Mouse (Mus musculus) cerebellum, postnatal 4 days (tissue): Measurements from ENCODE around the gene Ksr2.
A peak's percentile ranks its signal among the peaks of the same experiment; 100 is the strongest.
"Not testable (repeated sequence)": the region's sequence is repeated elsewhere in the genome, so short reads cannot be mapped to it uniquely, and the experiment has no call there.

Experiments
- DNase-seq, 2 experiments: peaks; one replicate each; pipeline ENCODE4 v3.0.0; 2022; ENCODE audit warnings: low spot score in 2 of 2, mixed read lengths in 1 of 2

Gene Ksr2

GRCm38 (mm10) chr5:117614331-117615024 is 200.7 kb downstream of the Ksr2 start:
- peak; percentile 46 to 78 for DNase-seq

GRCm38 (mm10) chr5:117620292-117620691 is 206.5 kb downstream of the Ksr2 start:
- DNase-seq, result no peak

GRCm38 (mm10) chr5:117622221-117622620 is 208.4 kb downstream of the Ksr2 start:
- no peak for DNase-seq

GRCm38 (mm10) chr5:117623206-117623605 is 209.4 kb downstream of the Ksr2 start:
- DNase-seq, result not testable (repeated sequence)

GRCm38 (mm10) chr5:117626907-117627306 is 213.1 kb downstream of the Ksr2 start:
- DNase-seq, result no peak

- DNase-seq, result peak in 1 of 2 experiments; percentile 56
These were observed 214.6 kb downstream of the Ksr2 start for GRCm38 (mm10) chr5:117628351-117628750.

- DNase-seq, result no peak
These were observed 215.8 kb downstream of the Ksr2 start for GRCm38 (mm10) chr5:117629570-117629969.

- DNase-seq, result no peak
These were observed 221.4 kb downstream of the Ksr2 start for GRCm38 (mm10) chr5:117635211-117635610.

GRCm38 (mm10) chr5:117635838-117636237 is 222.0 kb downstream of the Ksr2 start:
- no peak for DNase-seq

- no peak for DNase-seq
These were observed 227.8 kb downstream of the Ksr2 start for GRCm38 (mm10) chr5:117641585-117641984.

GRCm38 (mm10) chr5:117651238-117651886 is 237.6 kb downstream of the Ksr2 start:
- no peak for DNase-seq

GRCm38 (mm10) chr5:117658641-117659040 is 244.8 kb downstream of the Ksr2 start:
- no peak for DNase-seq

- DNase-seq, result no peak
These were observed 245.8 kb downstream of the Ksr2 start for GRCm38 (mm10) chr5:117659596-117659995.

GRCm38 (mm10) chr5:117665181-117665580 is 251.4 kb downstream of the Ksr2 start:
- no peak for DNase-seq

- DNase-seq, result no peak
These were observed 253.5 kb downstream of the Ksr2 start for GRCm38 (mm10) chr5:117667314-117667713.

GRCm38 (mm10) chr5:117669265-117669664 is 255.5 kb downstream of the Ksr2 start:
- DNase-seq, result no peak

- no peak for DNase-seq
These were observed 256.0 kb downstream of the Ksr2 start for GRCm38 (mm10) chr5:117669843-117670242.

- no peak for DNase-seq
These were observed 257.6 kb downstream of the Ksr2 start for GRCm38 (mm10) chr5:117671362-117671761.

GRCm38 (mm10) chr5:117675840-117676239 is 262.0 kb downstream of the Ksr2 start:
- DNase-seq, result no peak

- no peak for DNase-seq
These were observed 263.4 kb downstream of the Ksr2 start for GRCm38 (mm10) chr5:117677231-117677630.

- DNase-seq, result no peak
These were observed 264.6 kb downstream of the Ksr2 start for GRCm38 (mm10) chr5:117678371-117678770.

GRCm38 (mm10) chr5:117682226-117682625 is 268.4 kb downstream of the Ksr2 start:
- no peak for DNase-seq

GRCm38 (mm10) chr5:117684491-117684890 is 270.7 kb downstream of the Ksr2 start:
- no peak for DNase-seq
